Mouse (Mus musculus): Measurements from ENCODE around the gene Gm10837.

Gm10837 gene

GRCm38 (mm10) chr14:122490441-122491328, at the start of gene Gm10837:
TSS of gene Gm10837 (plus strand) at chr14:122490586.
- peak; percentile 74 to 77 for DNase-seq

GRCm38 (mm10) chr14:122449601-122450495, 40.5 kb upstream of the Gm10837 start:
- DNase-seq: peak; percentile 52 to 68

- peak; percentile 79 to 84 for DNase-seq
Observed at GRCm38 (mm10) chr14:122450496-122451382, 39.6 kb upstream of the Gm10837 start, which contains the start of gene Gm5089. TSS of gene Gm5089 (minus strand) at chr14:122451115.

- peak; percentile 52 to 65 for DNase-seq
Observed at GRCm38 (mm10) chr14:122451551-122452145, 38.7 kb upstream of the Gm10837 start.

- peak; percentile 38 to 60 for DNase-seq
Observed at GRCm38 (mm10) chr14:122452701-122453387, 37.5 kb upstream of the Gm10837 start.

- peak; percentile 85 to 89 for DNase-seq
Observed at GRCm38 (mm10) chr14:122453388-122453995, 36.9 kb upstream of the Gm10837 start.

GRCm38 (mm10) chr14:122453996-122454738, 36.2 kb upstream of the Gm10837 start:
- peak; percentile 58 to 66 for DNase-seq

- peak; percentile 52 to 61 for DNase-seq
Observed at GRCm38 (mm10) chr14:122454901-122455561, 35.4 kb upstream of the Gm10837 start.

- no peak for DNase-seq
Observed at GRCm38 (mm10) chr14:122455562-122455958, 34.8 kb upstream of the Gm10837 start.

GRCm38 (mm10) chr14:122459332-122459731, 31.1 kb upstream of the Gm10837 start:
- DNase-seq: peak; percentile 46 to 64

GRCm38 (mm10) chr14:122459776-122460175, 30.6 kb upstream of the Gm10837 start:
- DNase-seq: peak in 1 of 2 experiments; percentile 63

GRCm38 (mm10) chr14:122460226-122460625, 30.2 kb upstream of the Gm10837 start:
- peak in 1 of 2 experiments; percentile 50 for DNase-seq

GRCm38 (mm10) chr14:122461500-122461899, 28.9 kb upstream of the Gm10837 start:
- no peak for DNase-seq

GRCm38 (mm10) chr14:122461966-122462365, 28.4 kb upstream of the Gm10837 start:
- DNase-seq: peak; percentile 63 to 69

GRCm38 (mm10) chr14:122462689-122463079, 27.7 kb upstream of the Gm10837 start:
- peak; percentile 47 to 61 for DNase-seq

- peak; percentile 69 to 71 for DNase-seq
Observed at GRCm38 (mm10) chr14:122463080-122463691, 27.2 kb upstream of the Gm10837 start.

GRCm38 (mm10) chr14:122463734-122464341, 26.5 kb upstream of the Gm10837 start:
- DNase-seq: peak; percentile 70 to 75

- DNase-seq: no peak
Observed at GRCm38 (mm10) chr14:122464351-122464762, 26.0 kb upstream of the Gm10837 start.
